Mouse (Mus musculus) cerebellum, postnatal 4 days (tissue): ENCODE measurements around the gene Slc16a10.

ENCODE experiments used
- DNase-seq, 2 experiments: peaks; one replicate each; pipeline ENCODE4 v3.0.0; 2022; ENCODE audit warnings: low spot score in 2 of 2, mixed read lengths in 1 of 2

The Slc16a10 gene

DNA sequence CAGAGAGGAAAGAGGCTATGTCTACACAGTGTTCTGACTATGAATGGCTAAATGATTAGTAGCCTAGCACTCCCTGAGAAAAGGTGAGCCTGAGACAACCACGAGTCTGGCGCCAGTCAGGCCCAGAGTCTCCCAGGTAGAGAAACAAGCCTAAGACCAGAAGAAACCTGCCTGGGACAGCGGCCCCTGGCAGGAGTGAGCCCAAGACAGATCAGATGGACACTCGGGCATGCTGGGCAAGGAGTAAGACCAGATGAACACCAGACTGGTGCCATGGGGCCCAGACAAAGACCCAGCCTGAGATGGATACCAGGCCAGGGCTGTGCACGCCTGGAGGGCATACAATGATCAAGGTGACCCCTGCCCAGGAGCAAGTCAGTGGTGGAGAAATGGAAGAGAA lies 32.5 kb downstream of the Slc16a10 start:
- DNase-seq = no peak

DNA sequence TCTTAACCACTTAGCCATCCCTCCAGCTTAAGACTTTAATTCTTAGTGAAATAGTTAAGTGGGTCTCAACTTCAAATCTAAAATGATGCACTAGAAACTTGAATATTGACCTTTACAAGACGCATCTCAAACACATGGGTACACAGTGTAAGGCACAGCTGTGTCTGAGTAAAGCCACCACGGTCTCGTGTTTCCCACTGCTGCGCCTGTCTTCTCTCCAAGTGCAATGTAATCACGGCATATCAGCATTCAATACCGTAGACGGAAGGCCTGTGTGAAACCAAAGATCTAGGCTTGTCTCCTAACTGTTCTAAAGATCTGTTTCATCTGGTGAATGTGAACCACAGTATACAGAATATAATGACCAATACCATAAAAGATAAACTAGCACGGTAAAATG lies 33.1 kb downstream of the Slc16a10 start:
- no peak for DNase-seq

- DNase-seq = no peak
Observed at GRCm38 (mm10) chr10:40107995-40108394, 34.1 kb downstream of the Slc16a10 start.

GRCm38 (mm10) chr10:40105174-40105573 lies 36.9 kb downstream of the Slc16a10 start:
- no peak for DNase-seq

DNA sequence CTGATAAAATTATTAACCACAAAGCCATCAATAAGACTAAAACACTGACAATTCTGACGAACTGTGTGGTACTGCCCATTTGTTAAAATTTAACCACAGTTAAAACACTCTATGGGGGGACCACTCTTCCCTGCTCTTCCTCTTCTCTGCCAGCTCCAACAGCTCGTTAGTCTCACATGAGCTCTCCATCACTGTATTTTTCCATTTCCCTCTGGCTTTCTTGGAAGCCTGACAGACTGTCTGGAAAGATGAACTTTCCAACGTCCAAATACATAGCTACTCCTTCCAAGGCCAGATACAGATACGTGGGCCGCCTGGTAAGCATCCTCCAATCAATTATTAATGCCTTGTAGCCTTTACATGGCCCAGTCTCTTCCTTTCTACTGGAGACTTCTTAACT lies 38.3 kb downstream of the Slc16a10 start:
- DNase-seq = no peak

DNA sequence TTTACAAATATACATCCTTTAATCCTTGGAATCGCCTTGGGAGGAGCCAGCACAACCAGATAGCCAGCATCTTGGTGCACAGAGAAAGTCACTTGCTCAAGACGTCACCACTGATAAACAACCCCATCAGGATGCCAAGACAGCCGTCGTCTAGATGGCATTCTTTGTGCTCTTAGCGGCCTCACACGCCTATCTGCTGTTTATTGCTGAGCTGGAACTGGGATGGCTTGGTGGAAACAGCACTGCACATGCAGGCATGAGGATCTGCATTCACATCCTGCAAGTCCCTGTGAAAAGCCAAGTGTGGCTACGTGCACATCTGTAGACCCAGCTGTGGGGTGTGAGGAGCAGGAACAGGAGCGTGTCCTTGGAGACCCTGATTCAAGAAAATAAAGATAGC lies 39.1 kb downstream of the Slc16a10 start:
- no peak for DNase-seq

DNA sequence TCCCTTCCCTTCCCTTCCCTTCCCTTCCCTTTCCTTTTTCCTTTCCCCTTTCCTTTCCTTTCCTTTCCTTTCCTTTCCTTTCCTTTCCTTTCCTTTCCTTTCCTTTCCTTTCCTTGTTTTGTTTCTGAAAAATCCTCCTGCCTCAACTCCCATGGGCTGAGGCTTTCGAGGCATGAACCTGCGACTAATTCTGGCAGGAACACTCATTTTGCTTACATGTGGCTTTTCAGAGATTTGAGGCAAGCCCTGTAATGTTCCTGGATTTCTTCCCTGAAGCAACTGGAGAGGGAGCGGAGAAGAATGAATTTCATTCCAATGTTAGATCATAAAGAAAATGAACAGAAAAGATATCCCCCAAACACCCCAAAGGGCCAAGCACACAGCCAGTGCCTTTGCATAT lies 39.9 kb downstream of the Slc16a10 start:
- DNase-seq = no peak

GRCm38 (mm10) chr10:40098441-40098840 lies 43.6 kb downstream of the Slc16a10 start:
- DNase-seq = no peak

- no peak for DNase-seq
Observed at GRCm38 (mm10) chr10:40097519-40097918, 44.5 kb downstream of the Slc16a10 start.

- DNase-seq = no peak
Observed at GRCm38 (mm10) chr10:40094752-40095151, 47.3 kb downstream of the Slc16a10 start.

- no peak for DNase-seq
Observed at GRCm38 (mm10) chr10:40093526-40093925, 48.5 kb downstream of the Slc16a10 start.

DNA sequence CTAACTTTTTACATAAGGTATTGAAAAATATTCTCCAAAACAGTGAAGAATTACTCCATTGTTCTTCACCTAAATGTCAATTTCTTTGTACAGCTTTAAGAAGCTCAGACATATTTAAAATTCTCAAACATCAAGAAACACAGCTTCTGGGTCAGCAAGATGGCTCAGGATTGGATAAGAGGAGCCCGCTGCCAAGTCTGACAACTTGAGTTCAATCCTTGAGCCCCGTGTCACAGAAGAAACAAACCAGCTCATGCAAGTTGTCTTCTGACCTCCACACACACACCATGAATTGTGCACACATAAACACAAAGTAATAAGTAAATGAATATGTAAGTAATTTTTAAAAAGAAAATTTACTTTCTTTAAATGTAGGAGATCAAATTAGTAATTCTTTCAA lies 50.6 kb downstream of the Slc16a10 start:
- no peak for DNase-seq

- DNase-seq = no peak
Observed at GRCm38 (mm10) chr10:40090504-40091428, 51.3 kb downstream of the Slc16a10 start.

DNA sequence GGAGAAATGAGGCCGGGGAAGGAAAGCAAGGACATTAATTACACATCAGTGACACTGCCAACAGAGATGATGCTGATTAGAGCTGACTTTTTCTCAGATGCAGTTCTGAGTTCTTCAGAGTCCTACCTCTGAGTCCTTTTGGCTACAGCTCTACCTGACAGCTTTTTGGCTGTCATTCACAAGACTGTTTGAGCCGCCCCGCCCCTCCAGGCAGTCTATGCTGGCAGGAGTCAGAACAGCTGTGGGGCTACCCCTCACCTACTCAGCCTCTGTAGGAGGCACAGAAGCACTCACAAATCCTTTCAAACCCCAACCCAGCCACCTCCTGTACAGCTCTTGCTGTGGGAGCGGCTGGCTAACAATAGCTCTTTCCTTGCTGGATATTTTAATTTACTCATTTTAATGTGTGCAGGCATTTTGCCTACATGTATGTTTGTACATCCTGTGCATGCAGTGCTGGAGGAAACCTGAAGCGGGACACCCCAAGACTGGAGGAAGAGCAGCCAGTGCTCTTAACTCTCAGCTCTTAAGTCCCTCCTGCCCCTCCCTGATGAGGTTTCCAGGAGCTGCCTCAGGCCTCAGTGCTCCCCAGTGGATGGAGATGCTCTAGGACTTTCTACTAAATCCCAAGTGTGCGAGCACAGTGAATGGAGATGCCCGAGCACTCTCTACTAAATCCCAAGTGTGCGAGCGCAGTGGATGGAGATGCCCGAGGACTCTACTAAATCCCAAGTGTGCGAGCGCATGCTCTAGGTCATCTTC lies 57.5 kb downstream of the Slc16a10 start:
- DNase-seq = peak in 1 of 2 experiments; percentile 51

DNA sequence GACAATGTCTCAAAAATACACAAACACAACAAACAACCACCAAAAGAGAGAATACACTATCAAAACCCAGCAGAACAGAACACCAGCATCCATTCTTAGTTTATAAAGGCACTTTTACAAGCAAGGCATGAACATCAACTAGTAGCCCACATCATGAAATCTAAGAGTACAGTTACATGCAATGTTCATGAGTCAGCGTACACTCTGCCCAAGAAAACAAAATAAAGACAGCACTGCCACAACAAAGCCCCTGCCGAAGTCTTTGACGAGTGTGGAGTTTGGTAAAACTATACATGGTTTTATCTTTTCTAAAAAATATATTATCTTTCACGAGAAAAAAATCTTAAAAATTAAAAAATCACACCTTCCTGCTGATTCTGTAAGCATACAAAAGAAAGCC lies 58.5 kb downstream of the Slc16a10 start:
- DNase-seq = no peak

DNA sequence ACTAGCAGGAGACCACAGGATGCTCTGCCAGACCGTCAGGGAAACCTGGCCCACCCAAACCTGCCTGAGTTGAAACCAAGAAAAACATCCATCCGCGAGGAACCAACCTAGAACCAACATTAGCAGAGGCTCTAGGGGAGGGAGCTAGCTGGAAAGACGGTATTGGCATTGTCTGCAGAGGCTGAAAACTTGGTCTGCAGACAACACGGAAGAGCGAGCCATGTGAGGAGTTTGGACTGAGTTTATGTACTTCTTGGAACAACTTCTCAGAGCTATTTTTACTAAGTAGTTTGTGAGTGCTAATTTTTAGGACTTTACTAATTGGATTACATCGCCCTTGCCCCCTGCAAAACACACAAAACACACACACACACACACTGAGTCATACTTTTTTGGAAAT lies 59.4 kb downstream of the Slc16a10 start:
- DNase-seq = no peak

DNA sequence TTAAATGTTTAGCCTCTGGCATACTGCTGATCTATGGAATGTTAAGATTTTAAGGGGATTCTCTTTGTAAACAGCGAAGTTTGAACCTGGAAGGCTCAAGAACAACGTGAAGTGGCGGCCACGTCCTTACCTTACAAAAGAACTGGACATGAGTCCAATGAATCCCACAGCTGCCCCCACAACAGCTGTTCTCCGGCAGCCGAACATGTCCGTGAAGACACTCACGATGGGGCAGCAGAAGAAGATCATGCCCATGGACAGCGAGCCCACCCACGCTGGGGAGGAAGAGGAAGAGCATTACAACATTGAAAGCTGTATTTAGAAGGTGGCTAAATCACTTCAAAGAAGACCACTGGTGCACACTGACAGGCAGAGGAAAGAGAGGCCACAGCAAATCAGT lies 61.5 kb downstream of the Slc16a10 start:
- no peak for DNase-seq

- no peak for DNase-seq
Observed at GRCm38 (mm10) chr10:40079256-40079655, 62.8 kb downstream of the Slc16a10 start.

- no peak for DNase-seq
Observed at GRCm38 (mm10) chr10:40077960-40078353, 64.1 kb downstream of the Slc16a10 start.

GRCm38 (mm10) chr10:40077346-40077959 lies 64.6 kb downstream of the Slc16a10 start:
- DNase-seq = no peak

GRCm38 (mm10) chr10:40073608-40074007 lies 68.5 kb downstream of the Slc16a10 start:
- no peak for DNase-seq

DNA sequence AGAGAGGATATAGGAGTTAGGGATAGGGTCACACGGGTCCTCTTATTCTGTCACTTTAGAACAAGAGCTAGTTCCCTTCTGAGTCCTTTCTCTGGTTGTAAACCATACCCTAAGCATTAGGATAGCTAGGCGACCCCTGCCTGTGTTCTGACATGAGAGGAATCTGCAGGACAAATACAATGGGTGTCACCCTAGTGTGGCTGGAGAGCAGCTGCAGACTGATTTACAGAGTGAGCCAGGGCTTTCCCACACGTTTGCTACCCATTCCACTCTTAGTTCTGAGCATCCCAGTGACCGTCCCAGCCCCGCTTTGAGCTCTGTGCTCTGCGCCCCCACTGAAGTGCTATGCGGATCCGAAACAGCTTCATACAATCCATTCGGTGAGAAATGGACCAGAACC lies 71.4 kb downstream of the Slc16a10 start:
- DNase-seq = no peak
